Mouse (Mus musculus) C2C12 (cell line): ENCODE results near the gene Cacna2d3.

Experiments used
- CEBPB ChIP-seq: IDR thresholded peaks from one replicate; pipeline ENCODE4 v1.6.1; 2011; ENCODE audit warnings: low read depth, mild to moderate bottlenecking, control low read depth, moderate library complexity
- CTCF ChIP-seq: IDR thresholded peaks from one replicate; pipeline ENCODE4 v1.5.1; 2011; ENCODE audit not compliant: control insufficient read depth, insufficient read depth, insufficient read length
- FOSL1 ChIP-seq: IDR thresholded peaks from one replicate; pipeline ENCODE4 v1.8.0; 2011; ENCODE audit warnings: mild to moderate bottlenecking, low read length; ENCODE audit not compliant: poor library complexity, insufficient read depth, severe bottlenecking
- MAX ChIP-seq: IDR thresholded peaks from one replicate; pipeline ENCODE4 v1.6.1; 2011; ENCODE audit warnings: mild to moderate bottlenecking, control low read depth
- MYOG ChIP-seq: IDR thresholded peaks from one replicate; pipeline ENCODE4 v1.6.1; 2011; ENCODE audit not compliant: control insufficient read depth, insufficient read length; ENCODE audit errors: extremely low read depth
- USF1 ChIP-seq: IDR thresholded peaks from one replicate; pipeline ENCODE4 v1.6.1; 2011; ENCODE audit warnings: low read depth, mild to moderate bottlenecking, control low read depth, moderate library complexity

- no peak for TF ChIP-seq CTCF
- no peak for TF ChIP-seq MYOG
- no peak for TF ChIP-seq FOSL1
- TF ChIP-seq USF1 = no peak
- no peak for TF ChIP-seq CEBPB
- TF ChIP-seq MAX = no peak
These were observed 725.1 kb downstream of the Cacna2d3 start for GRCm38 (mm10) chr14:28996569-28996968.
